10 mouse cellular contexts compared by ENCODE assay signal in genomic region chr6:127375711-127376199, GRCm38 (mm10).
DNase-seq lines count a peak whose midpoint lies in the region; ATAC-seq and TF ChIP-seq lines count a peak whose summit lies in the region.
"Had no signal": no experiment of that assay in that cellular context is flagged by ENCODE, and none has a peak within 500 bp of the region (broad histone marks: within the 10 kb centered on the region; RNA-seq: fewer than 3 reads in every experiment).

No protein-coding gene starts in this region.

- H3K4me1 ChIP-seq in forebrain, embryonic 13.5 days: peaks cover 32% of the 10 kb centered on the region
- peaks cover 3% of the 10 kb centered on the region; the same call in 1 of the 2 replicates for H3K4me1 ChIP-seq in forebrain, embryonic 11.5 days (replicated peaks; ENCODE audit: control insufficient read depth, insufficient read depth, low read length)
- peaks cover 8% of the 10 kb centered on the region; the same call in 1 of the 2 replicates for H3K4me1 ChIP-seq in lung, postnatal 0 days (ENCODE audit: insufficient read depth, low read depth, low read length)
- H3K4me1 ChIP-seq in embryonic facial prominence, embryonic 11.5 days (ENCODE audit: control insufficient read depth, insufficient read depth, low read length): no peaks in the 10 kb centered on the region
- H3K4me1 ChIP-seq in limb, embryonic 10.5 days: peaks cover 10% of the 10 kb centered on the region; the same call in 1 of the 2 replicates

- no peak overlapping the region for H3K27ac ChIP-seq in forebrain, embryonic 13.5 days
- H3K27ac ChIP-seq in forebrain, embryonic 11.5 days (ENCODE audit: low read depth, low read length): no peak overlapping the region
- H3K27ac ChIP-seq in lung, postnatal 0 days (ENCODE audit: low read length): no peak overlapping the region
- no peak overlapping the region for H3K27ac ChIP-seq in embryonic facial prominence, embryonic 11.5 days (replicated peaks; ENCODE audit: low read depth, low read length)
- peak overlapping the region; percentile 46; the same call in 1 of the 2 replicates for H3K27ac ChIP-seq in limb, embryonic 10.5 days

- H3K27me3 ChIP-seq in forebrain, embryonic 13.5 days: no peaks in the 10 kb centered on the region
- H3K27me3 ChIP-seq in forebrain, embryonic 11.5 days (ENCODE audit: control insufficient read depth, insufficient read depth, low read length): no peaks in the 10 kb centered on the region
- no peaks in the 10 kb centered on the region for H3K27me3 ChIP-seq in lung, postnatal 0 days (replicated peaks; ENCODE audit: insufficient read depth, low read length)
- H3K27me3 ChIP-seq in embryonic facial prominence, embryonic 11.5 days (ENCODE audit: control insufficient read depth, insufficient read depth, low read length): no peaks in the 10 kb centered on the region
- no peaks in the 10 kb centered on the region for H3K27me3 ChIP-seq in limb, embryonic 10.5 days (ENCODE audit: low read depth, poor library complexity, severe bottlenecking)

- no peak overlapping the region for H3K4me3 ChIP-seq in forebrain, embryonic 13.5 days
- H3K4me3 ChIP-seq in forebrain, embryonic 11.5 days (ENCODE audit: low read depth, low read length): no peak overlapping the region
- no peak overlapping the region for H3K4me3 ChIP-seq in lung, postnatal 0 days (ENCODE audit: low read depth, low read length)
- H3K4me3 ChIP-seq in embryonic facial prominence, embryonic 11.5 days (ENCODE audit: low read depth, low read length): no peak overlapping the region
- no peak overlapping the region for H3K4me3 ChIP-seq in limb, embryonic 10.5 days

- TF ChIP-seq CTCF in lung, postnatal 0 days (IDR thresholded peaks at IDR 0.05): no peak

- 0 out of 2 replicates have a peak, but pooled peaks have one; percentile 16 for ATAC-seq in forebrain, embryonic 13.5 days
- ATAC-seq in forebrain, embryonic 11.5 days (replicated peaks; ENCODE audit: low FRiP score): no peak
- ATAC-seq in lung, postnatal 0 days: peak; percentile 62
- no peak for ATAC-seq in embryonic facial prominence, embryonic 11.5 days (replicated peaks; ENCODE audit: insufficient number of reproducible peaks, low FRiP score, low TSS enrichment, low read depth)

- no peak for TF ChIP-seq EP300 in lung, postnatal 0 days (IDR thresholded peaks at IDR 0.05)

- DNase-seq in forebrain, embryonic 11.5 days (ENCODE audit: low spot score): no peak
- DNase-seq in lung, postnatal 0 days (ENCODE audit: low spot score): no peak
- no peak for DNase-seq in lung, postnatal 14 days
- peak; percentile 40 for DNase-seq in embryonic facial prominence, embryonic 11.5 days (ENCODE audit: low spot score)
- no peak for DNase-seq in limb, embryonic 10.5 days (ENCODE audit: low spot score)
- DNase-seq in spleen, adult 18-20 months: no peak
- no peak for DNase-seq in urinary bladder, postnatal 10 days (ENCODE audit: low spot score)
- DNase-seq: liver; thymus, adult 18-20 months had no signal

- no peaks in the 10 kb centered on the region for H3K36me3 ChIP-seq in forebrain, embryonic 13.5 days (ENCODE audit: poor library complexity, severe bottlenecking)
- H3K36me3 ChIP-seq in forebrain, embryonic 11.5 days (ENCODE audit: control insufficient read depth, insufficient read depth, low read length): no peaks in the 10 kb centered on the region
- H3K36me3 ChIP-seq in lung, postnatal 0 days (ENCODE audit: insufficient read depth, low read length): no peaks in the 10 kb centered on the region
- H3K36me3 ChIP-seq in embryonic facial prominence, embryonic 11.5 days (replicated peaks; ENCODE audit: control insufficient read depth, insufficient read depth, low read depth, low read length): no peaks in the 10 kb centered on the region
- no peaks in the 10 kb centered on the region for H3K36me3 ChIP-seq in limb, embryonic 10.5 days

- H3K9ac ChIP-seq in forebrain, embryonic 13.5 days: no peak overlapping the region
- H3K9ac ChIP-seq in forebrain, embryonic 11.5 days (ENCODE audit: low read length): no peak overlapping the region
- no peak overlapping the region for H3K9ac ChIP-seq in lung, postnatal 0 days (replicated peaks; ENCODE audit: low read depth)
- H3K9ac ChIP-seq in embryonic facial prominence, embryonic 11.5 days (replicated peaks; ENCODE audit: low read length): no peak overlapping the region

- no peaks in the 10 kb centered on the region for H3K9me3 ChIP-seq in forebrain, embryonic 13.5 days (replicated peaks)
- H3K9me3 ChIP-seq in forebrain, embryonic 11.5 days (ENCODE audit: control insufficient read depth, low read length): no peaks in the 10 kb centered on the region
- H3K9me3 ChIP-seq in lung, postnatal 0 days (ENCODE audit: low read length): no peaks in the 10 kb centered on the region
- H3K9me3 ChIP-seq in embryonic facial prominence, embryonic 11.5 days (replicated peaks; ENCODE audit: control insufficient read depth, low read length): no peaks in the 10 kb centered on the region
- no peaks in the 10 kb centered on the region for H3K9me3 ChIP-seq in limb, embryonic 10.5 days (replicated peaks)

- 55% methylated on average over 8 of the region's 8 CpGs for WGBS in forebrain, embryonic 13.5 days
- 51% methylated on average over 8 of the region's 8 CpGs for WGBS in forebrain, embryonic 11.5 days
- 38% methylated on average over 8 of the region's 8 CpGs for WGBS in lung, postnatal 0 days
- 51% methylated on average over 8 of the region's 8 CpGs for WGBS in embryonic facial prominence, embryonic 11.5 days
- 68% methylated on average over 8 of the region's 8 CpGs for WGBS in limb, embryonic 10.5 days

- H3K4me2 ChIP-seq in forebrain, embryonic 13.5 days: no peak overlapping the region
- no peak overlapping the region for H3K4me2 ChIP-seq in forebrain, embryonic 11.5 days (ENCODE audit: low read depth, low read length, severe bottlenecking)
- H3K4me2 ChIP-seq in lung, postnatal 0 days (replicated peaks; ENCODE audit: low read depth, low read length): no peak overlapping the region
- H3K4me2 ChIP-seq in embryonic facial prominence, embryonic 11.5 days (ENCODE audit: low read depth, low read length): no peak overlapping the region

Comparison
In these comparisons a context has a peak if more than half of its experiments do, and no peak if none do; other contexts are left out.
1. ATAC-seq: peak in forebrain, embryonic 13.5 days (single experiment) and lung, postnatal 0 days (single experiment); none in forebrain, embryonic 11.5 days (single experiment) and embryonic facial prominence, embryonic 11.5 days (single experiment).